Mouse (Mus musculus): Measurements from ENCODE around the gene Acta1. TPM values are rescaled to one million over a fixed set of nuclear protein-coding genes. Genes with fewer than 3 reads are reported as not detected.

The Acta1 gene
- polyA plus RNA-seq, 1 experiment from 2014 or later, result 241 TPM

DNA sequence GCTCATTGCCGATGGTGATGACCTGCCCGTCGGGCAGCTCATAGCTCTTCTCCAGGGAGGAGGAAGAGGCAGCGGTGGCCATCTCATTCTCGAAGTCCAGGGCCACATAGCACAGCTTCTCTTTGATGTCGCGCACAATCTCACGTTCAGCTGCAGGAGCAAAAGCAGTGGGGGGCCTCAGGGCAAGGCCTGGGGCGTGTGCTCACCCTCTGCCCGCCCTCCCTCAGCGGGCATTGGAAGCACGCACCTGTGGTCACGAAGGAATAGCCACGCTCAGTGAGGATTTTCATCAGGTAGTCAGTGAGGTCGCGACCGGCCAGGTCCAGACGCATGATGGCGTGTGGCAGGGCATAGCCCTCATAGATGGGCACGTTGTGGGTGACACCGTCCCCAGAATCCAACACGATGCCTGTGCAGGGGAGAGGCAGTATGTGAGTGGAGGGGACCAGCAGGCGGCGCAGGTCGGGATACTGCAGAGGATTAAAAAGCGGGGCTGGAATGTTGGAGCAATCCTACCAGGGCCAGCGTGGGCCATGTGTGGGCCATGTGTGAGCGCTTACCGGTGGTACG lies 1.9 kb downstream of the Acta1 start:
- WGBS, result 18% methylated on average over 30 of the region's 30 CpGs
- H3K4me3 ChIP-seq (ENCODE audit: control insufficient read depth in 1 of 2, insufficient read depth in 1 of 2, low read depth in 1 of 2, low read length in 2 of 2), result no peak overlapping the region
- H3K9me3 ChIP-seq (ENCODE audit: control insufficient read depth, low read length), result no peaks in the 10 kb centered on the region
- H3K4me1 ChIP-seq (ENCODE audit: control insufficient read depth in 2 of 2, insufficient read depth in 2 of 2, low read length in 2 of 2), result peaks cover 11 to 22% of the 10 kb centered on the region in 2 experiments
- no peak overlapping the region for H3K9ac ChIP-seq (ENCODE audit: low read length)
- H3K36me3 ChIP-seq (ENCODE audit: control insufficient read depth, insufficient read depth, low read length), result no peaks in the 10 kb centered on the region
- peak overlapping the region; percentile 11 for H3K4me2 ChIP-seq (ENCODE audit: low read length)
- no peak for ATAC-seq (ENCODE audit: insufficient number of reproducible peaks, insufficient read depth, low FRiP score, low read depth)
- no peak overlapping the region for H3K27ac ChIP-seq (replicated peaks in 1 of 2; ENCODE audit: control insufficient read depth in 1 of 2, insufficient read depth in 1 of 2, low read depth in 2 of 2, low read length in 2 of 2)
- H3K27me3 ChIP-seq (ENCODE audit: control insufficient read depth, insufficient read depth, low read length), result peaks cover 63% of the 10 kb centered on the region

DNA sequence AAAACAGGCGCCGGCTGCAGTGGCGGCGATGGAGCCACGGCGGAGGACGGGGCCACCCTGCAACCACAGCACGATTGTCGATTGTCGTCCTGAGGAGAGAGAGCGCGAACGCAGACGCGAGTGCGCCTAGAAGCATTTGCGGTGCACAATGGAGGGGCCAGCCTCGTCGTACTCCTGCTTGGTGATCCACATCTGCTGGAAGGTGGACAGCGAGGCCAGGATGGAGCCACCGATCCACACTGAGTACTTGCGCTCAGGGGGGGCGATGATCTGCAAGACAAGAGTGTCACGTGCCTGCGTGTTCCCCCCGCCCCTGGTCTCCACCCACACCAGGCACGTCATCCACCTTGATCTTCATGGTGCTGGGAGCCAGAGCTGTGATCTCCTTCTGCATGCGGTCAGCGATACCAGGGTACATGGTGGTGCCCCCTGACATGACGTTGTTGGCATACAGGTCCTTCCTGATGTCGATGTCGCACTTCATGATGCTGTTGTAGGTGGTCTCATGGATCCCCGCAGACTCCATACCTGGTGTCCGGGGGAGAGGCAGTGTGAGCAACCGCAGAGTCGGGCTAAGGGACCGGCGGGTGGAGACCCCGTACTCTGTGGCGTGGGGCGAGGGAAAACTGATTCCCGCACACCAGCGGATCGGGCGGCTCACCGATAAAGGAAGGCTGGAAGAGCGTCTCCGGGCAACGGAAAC lies 2.5 kb downstream of the Acta1 start:
- H3K9me3 ChIP-seq (ENCODE audit: control insufficient read depth, low read length), result no peaks in the 10 kb centered on the region
- H3K9ac ChIP-seq (ENCODE audit: low read length), result no peak overlapping the region
- 10% methylated on average over 49 of the region's 49 CpGs for WGBS
- no peaks in the 10 kb centered on the region for H3K36me3 ChIP-seq (ENCODE audit: control insufficient read depth, insufficient read depth, low read length)
- H3K4me1 ChIP-seq (ENCODE audit: control insufficient read depth in 2 of 2, insufficient read depth in 2 of 2, low read length in 2 of 2), result peaks cover 11 to 22% of the 10 kb centered on the region in 2 experiments
- no peak for ATAC-seq (ENCODE audit: insufficient number of reproducible peaks, insufficient read depth, low FRiP score, low read depth)
- no peak overlapping the region for H3K27ac ChIP-seq (replicated peaks in 1 of 2; ENCODE audit: control insufficient read depth in 1 of 2, insufficient read depth in 1 of 2, low read depth in 2 of 2, low read length in 2 of 2)
- peak overlapping the region; percentile 11 for H3K4me2 ChIP-seq (ENCODE audit: low read length)
- peak overlapping the region; percentile 1 to 6; a peak in 1 of 4 replicates for H3K4me3 ChIP-seq (ENCODE audit: control insufficient read depth in 1 of 2, insufficient read depth in 1 of 2, low read depth in 1 of 2, low read length in 2 of 2)
- H3K27me3 ChIP-seq (ENCODE audit: control insufficient read depth, insufficient read depth, low read length), result peaks cover 62% of the 10 kb centered on the region

DNA sequence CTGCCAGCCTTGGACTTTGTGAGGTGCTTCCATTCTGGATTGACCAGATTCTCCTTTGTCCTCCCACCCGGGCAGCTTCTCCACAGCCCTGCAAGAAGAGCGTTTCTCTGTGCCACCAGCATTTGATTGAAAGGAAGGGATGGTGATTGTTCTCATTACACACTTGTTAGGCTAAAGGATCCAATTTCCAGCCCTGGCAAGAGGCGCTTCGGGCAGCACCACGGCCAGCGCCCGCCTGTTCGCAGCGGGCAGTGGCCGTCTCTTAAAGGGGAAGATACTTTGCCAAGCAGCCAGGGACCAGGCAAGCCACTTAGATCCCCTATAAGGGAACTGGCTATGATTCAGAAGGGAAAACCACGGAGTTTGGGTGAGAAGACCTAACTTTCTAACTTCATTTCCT lies 3.3 kb downstream of the Acta1 start:
- no peaks in the 10 kb centered on the region for H3K9me3 ChIP-seq (ENCODE audit: control insufficient read depth, low read length)
- peaks cover 56% of the 10 kb centered on the region for H3K27me3 ChIP-seq (ENCODE audit: control insufficient read depth, insufficient read depth, low read length)
- no peak overlapping the region for H3K9ac ChIP-seq (ENCODE audit: low read length)
- no peak for ATAC-seq (ENCODE audit: insufficient number of reproducible peaks, insufficient read depth, low FRiP score, low read depth)
- no peaks in the 10 kb centered on the region for H3K36me3 ChIP-seq (ENCODE audit: control insufficient read depth, insufficient read depth, low read length)
- H3K4me2 ChIP-seq (ENCODE audit: low read length), result peak overlapping the region; percentile 11
- H3K4me1 ChIP-seq (ENCODE audit: control insufficient read depth in 2 of 2, insufficient read depth in 2 of 2, low read length in 2 of 2), result peaks cover 11 to 22% of the 10 kb centered on the region in 2 experiments
- under 1% methylated on average over 11 of the region's 11 CpGs for WGBS
- H3K4me3 ChIP-seq (ENCODE audit: control insufficient read depth in 1 of 2, insufficient read depth in 1 of 2, low read depth in 1 of 2, low read length in 2 of 2), result no peak overlapping the region
- no peak overlapping the region for H3K27ac ChIP-seq (replicated peaks in 1 of 2; ENCODE audit: control insufficient read depth in 1 of 2, insufficient read depth in 1 of 2, low read depth in 2 of 2, low read length in 2 of 2)

DNA sequence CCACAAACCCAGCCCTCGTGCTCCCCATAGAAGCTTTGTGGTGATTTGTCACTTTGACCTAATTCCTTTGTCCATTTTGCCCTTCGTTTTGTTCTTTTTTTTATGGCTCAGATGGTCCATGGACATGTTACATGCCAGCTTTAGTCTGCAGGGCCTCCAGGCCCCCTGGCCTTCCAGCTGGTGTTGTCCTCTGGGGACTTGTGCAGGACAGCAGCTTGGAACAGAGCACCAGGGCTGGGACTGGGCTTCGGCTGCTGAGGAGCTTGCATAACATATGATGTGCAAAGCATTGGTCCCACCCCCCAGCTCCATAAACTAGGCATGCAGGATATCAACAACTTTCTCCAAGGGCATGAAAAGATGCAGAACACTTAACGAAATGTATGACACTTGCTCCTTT lies 4.8 kb downstream of the Acta1 start:
- peaks cover 49% of the 10 kb centered on the region for H3K27me3 ChIP-seq (ENCODE audit: control insufficient read depth, insufficient read depth, low read length)
- no peak overlapping the region for H3K9ac ChIP-seq (ENCODE audit: low read length)
- peaks cover 10 to 20% of the 10 kb centered on the region in 2 experiments for H3K4me1 ChIP-seq (ENCODE audit: control insufficient read depth in 2 of 2, insufficient read depth in 2 of 2, low read length in 2 of 2)
- no peaks in the 10 kb centered on the region for H3K36me3 ChIP-seq (ENCODE audit: control insufficient read depth, insufficient read depth, low read length)
- H3K4me2 ChIP-seq (ENCODE audit: low read length), result no peak overlapping the region
- H3K27ac ChIP-seq (replicated peaks in 1 of 2; ENCODE audit: control insufficient read depth in 1 of 2, insufficient read depth in 1 of 2, low read depth in 2 of 2, low read length in 2 of 2), result no peak overlapping the region
- H3K9me3 ChIP-seq (ENCODE audit: control insufficient read depth, low read length), result no peaks in the 10 kb centered on the region
- ATAC-seq (ENCODE audit: insufficient number of reproducible peaks, insufficient read depth, low FRiP score, low read depth), result no peak
- no peak overlapping the region for H3K4me3 ChIP-seq (ENCODE audit: control insufficient read depth in 1 of 2, insufficient read depth in 1 of 2, low read depth in 1 of 2, low read length in 2 of 2)
- WGBS, result 63% methylated on average over 4 of the region's 4 CpGs

DNA sequence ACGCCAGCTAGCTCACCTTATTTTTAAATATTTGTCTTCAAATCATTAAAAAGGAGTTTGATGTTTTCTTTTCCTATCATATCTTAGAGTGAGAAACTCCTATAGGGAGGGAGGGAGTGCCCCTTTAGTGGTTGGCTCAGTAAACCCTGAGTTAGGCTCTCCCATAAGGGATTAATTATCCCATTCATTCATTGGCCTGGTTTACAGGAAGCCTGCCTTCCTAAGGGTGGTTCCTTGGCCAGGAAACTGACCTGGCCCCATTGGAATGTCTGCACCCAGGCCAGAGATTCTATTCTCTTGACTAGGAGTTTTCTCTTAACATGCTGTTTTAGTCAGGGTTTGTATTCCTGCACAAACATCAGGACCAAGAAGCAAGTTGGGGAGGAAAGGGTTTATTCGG lies 6.6 kb downstream of the Acta1 start:
- ATAC-seq (ENCODE audit: insufficient number of reproducible peaks, insufficient read depth, low FRiP score, low read depth), result no peak
- Histone ChIP-seq H3K27ac (replicated peaks in 1 of 2; ENCODE audit: control insufficient read depth in 1 of 2, insufficient read depth in 1 of 2, low read depth in 2 of 2, low read length in 2 of 2) (no peak overlapping the region), H3K4me1 (ENCODE audit: control insufficient read depth in 2 of 2, insufficient read depth in 2 of 2, low read length in 2 of 2) (peaks cover 16 to 24% of the 10 kb centered on the region in 2 experiments), H3K36me3 (ENCODE audit: control insufficient read depth, insufficient read depth, low read length) (no peaks in the 10 kb centered on the region), H3K27me3 (ENCODE audit: control insufficient read depth, insufficient read depth, low read length) (peaks cover 31% of the 10 kb centered on the region), H3K9me3 (ENCODE audit: control insufficient read depth, low read length) (no peaks in the 10 kb centered on the region), H3K4me3 (ENCODE audit: control insufficient read depth in 1 of 2, insufficient read depth in 1 of 2, low read depth in 1 of 2, low read length in 2 of 2) (no peak overlapping the region), H3K9ac (ENCODE audit: low read length) (no peak overlapping the region), H3K4me2 (ENCODE audit: low read length) (no peak overlapping the region)
- WGBS, result 68% methylated on average over 2 of the region's 2 CpGs

DNA sequence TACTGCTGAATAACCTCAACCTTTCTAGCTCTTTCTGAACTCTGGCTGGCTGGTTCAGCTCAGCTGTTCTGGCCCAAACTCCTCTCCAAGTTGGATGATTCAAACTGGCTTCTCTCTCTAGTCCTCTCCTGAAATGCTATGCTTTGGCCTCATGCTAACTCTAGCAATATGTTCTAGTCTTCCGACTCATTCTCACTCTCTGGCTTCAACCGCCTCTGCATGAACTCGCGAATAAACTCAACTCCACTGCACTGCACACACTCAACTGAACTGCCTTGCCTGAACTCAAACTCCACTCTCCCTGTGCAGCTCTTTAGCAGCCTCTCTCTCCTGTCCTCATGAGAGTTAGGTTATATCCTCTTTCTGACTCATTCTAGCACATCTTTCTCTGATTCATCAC lies 7.4 kb downstream of the Acta1 start:
- H3K4me1 ChIP-seq (ENCODE audit: control insufficient read depth in 2 of 2, insufficient read depth in 2 of 2, low read length in 2 of 2), result peaks cover 12 to 17% of the 10 kb centered on the region in 2 experiments
- H3K4me2 ChIP-seq (ENCODE audit: low read length), result no peak overlapping the region
- H3K27me3 ChIP-seq (ENCODE audit: control insufficient read depth, insufficient read depth, low read length), result peaks cover 23% of the 10 kb centered on the region
- no peaks in the 10 kb centered on the region for H3K36me3 ChIP-seq (ENCODE audit: control insufficient read depth, insufficient read depth, low read length)
- H3K9ac ChIP-seq (ENCODE audit: low read length), result no peak overlapping the region
- 84% methylated on average over 4 of the region's 4 CpGs for WGBS
- H3K27ac ChIP-seq (replicated peaks in 1 of 2; ENCODE audit: control insufficient read depth in 1 of 2, insufficient read depth in 1 of 2, low read depth in 2 of 2, low read length in 2 of 2), result no peak overlapping the region
- ATAC-seq (ENCODE audit: insufficient number of reproducible peaks, insufficient read depth, low FRiP score, low read depth), result no peak
- no peak overlapping the region for H3K4me3 ChIP-seq (ENCODE audit: control insufficient read depth in 1 of 2, insufficient read depth in 1 of 2, low read depth in 1 of 2, low read length in 2 of 2)
- H3K9me3 ChIP-seq (ENCODE audit: control insufficient read depth, low read length), result no peaks in the 10 kb centered on the region

DNA sequence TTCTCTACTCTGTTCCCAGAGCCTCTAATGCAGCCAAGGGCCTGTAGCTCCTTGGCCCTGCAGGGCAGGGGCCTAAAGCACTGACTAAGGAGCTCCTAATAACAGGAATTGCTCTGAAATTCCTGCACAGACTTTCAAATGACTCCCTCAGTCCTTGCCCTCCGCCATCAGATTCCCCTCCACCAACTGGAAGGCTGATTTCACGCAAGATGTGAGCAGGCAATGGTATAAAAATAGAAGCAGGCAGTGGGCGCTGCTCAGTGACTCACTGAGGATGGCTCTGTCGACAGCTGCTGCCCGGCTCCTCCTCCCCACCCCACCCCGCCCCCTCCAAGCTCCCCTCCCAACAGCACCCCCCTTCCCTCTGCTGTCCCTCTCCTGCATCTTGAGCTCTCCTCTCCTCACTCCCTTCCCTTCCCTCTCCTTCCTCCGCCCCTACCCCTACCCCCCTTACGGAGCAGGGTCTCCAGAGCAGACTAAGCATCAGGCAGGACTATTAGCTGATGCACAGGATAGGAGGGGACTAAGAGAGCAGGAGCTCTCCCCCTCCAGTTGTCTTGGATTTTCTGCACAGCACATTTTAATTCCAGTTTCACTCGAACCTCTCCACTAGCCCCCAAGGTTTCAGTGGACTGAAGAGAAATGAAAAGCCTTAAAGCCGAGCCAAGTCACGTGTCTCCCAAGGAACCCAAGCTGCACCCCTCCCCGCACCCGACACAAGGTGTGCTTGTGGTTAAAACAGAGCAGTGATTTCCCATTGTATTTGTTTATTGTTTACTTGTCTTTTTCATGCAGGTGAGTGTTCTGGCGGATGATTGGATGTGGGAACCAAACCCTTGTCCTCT lies 9.6 kb downstream of the Acta1 start:
- ATAC-seq (ENCODE audit: insufficient number of reproducible peaks, insufficient read depth, low FRiP score, low read depth), result 0 out of 2 replicates have a peak, but pooled peaks have one; percentile 55
- H3K4me1 ChIP-seq (ENCODE audit: control insufficient read depth in 2 of 2, insufficient read depth in 2 of 2, low read length in 2 of 2), result peaks cover 9 to 15% of the 10 kb centered on the region in 2 experiments
- no peaks in the 10 kb centered on the region for H3K36me3 ChIP-seq (ENCODE audit: control insufficient read depth, insufficient read depth, low read length)
- peak overlapping the region; percentile 40 for H3K4me2 ChIP-seq (ENCODE audit: low read length)
- no peak overlapping the region for H3K4me3 ChIP-seq (ENCODE audit: control insufficient read depth in 1 of 2, insufficient read depth in 1 of 2, low read depth in 1 of 2, low read length in 2 of 2)
- no peaks in the 10 kb centered on the region for H3K9me3 ChIP-seq (ENCODE audit: control insufficient read depth, low read length)
- H3K27me3 ChIP-seq (ENCODE audit: control insufficient read depth, insufficient read depth, low read length), result peaks cover 3% of the 10 kb centered on the region; the same call in 1 of the 2 replicates
- 10% methylated on average over 14 of the region's 14 CpGs for WGBS
- H3K9ac ChIP-seq (ENCODE audit: low read length), result 0 out of 2 replicates have a peak overlapping the region, but pooled peaks have one; percentile 27
- 0 out of 4 replicates have a peak overlapping the region, but pooled peaks of 1 of the 2 experiments have one; percentile 35 for H3K27ac ChIP-seq (replicated peaks in 1 of 2; ENCODE audit: control insufficient read depth in 1 of 2, insufficient read depth in 1 of 2, low read depth in 2 of 2, low read length in 2 of 2)
